12 mouse cellular contexts compared by ENCODE assay signal in genomic region chr13:69896536-69896935, GRCm38 (mm10).
DNase-seq lines count a peak whose midpoint lies in the region; ATAC-seq and TF ChIP-seq lines count a peak whose summit lies in the region.
"Had no signal": no experiment of that assay in that cellular context is flagged by ENCODE, and none has a peak within 500 bp of the region (broad histone marks: within the 10 kb centered on the region; RNA-seq: fewer than 3 reads in every experiment).

No protein-coding gene starts in this region.

- DNase-seq in adrenal gland, postnatal 10 days: peak; percentile 58
- no peak for DNase-seq in adrenal gland, postnatal 4 days (ENCODE audit: low spot score in 2 of 2)
- peak; percentile 65 for DNase-seq in kidney, postnatal 10 days
- peak; percentile 39 for DNase-seq in ES-CJ7 (ENCODE audit: low read depth, low spot score)
- DNase-seq in hindbrain, postnatal 0 days (ENCODE audit: low spot score): peak; percentile 45
- DNase-seq in layer of hippocampus, adult 11-12 months (ENCODE audit: low spot score): no peak
- no peak for DNase-seq in right cerebral cortex, postnatal 25 days
- DNase-seq: cerebellum, adult 9-11 months; heart, postnatal 36 days had no signal

- ATAC-seq in kidney, embryonic 15.5 days (replicated peaks; ENCODE audit: low FRiP score): no peak
- ATAC-seq in hindbrain, postnatal 0 days: no peak

- H3K27ac ChIP-seq in kidney, embryonic 15.5 days: no peak overlapping the region
- no peak overlapping the region for H3K27ac ChIP-seq in hindbrain, postnatal 0 days
- H3K27ac ChIP-seq: lung, embryonic 15.5 days; stomach, embryonic 15.5 days had no signal

- no peaks in the 10 kb centered on the region for H3K4me1 ChIP-seq in kidney, embryonic 15.5 days
- no peaks in the 10 kb centered on the region for H3K4me1 ChIP-seq in hindbrain, postnatal 0 days (ENCODE audit: insufficient read depth, low read length)
- H3K4me1 ChIP-seq: lung, embryonic 15.5 days; stomach, embryonic 15.5 days had no signal

- H3K36me3 ChIP-seq in kidney, embryonic 15.5 days: no peaks in the 10 kb centered on the region
- H3K36me3 ChIP-seq in hindbrain, postnatal 0 days (ENCODE audit: insufficient read depth, low read length): no peaks in the 10 kb centered on the region
- H3K36me3 ChIP-seq: lung, embryonic 15.5 days; stomach, embryonic 15.5 days had no signal

- no peak overlapping the region for H3K4me3 ChIP-seq in kidney, embryonic 15.5 days (replicated peaks)
- H3K4me3 ChIP-seq in hindbrain, postnatal 0 days (ENCODE audit: low read length): no peak overlapping the region
- H3K4me3 ChIP-seq: lung, embryonic 15.5 days; stomach, embryonic 15.5 days had no signal

- TF ChIP-seq CTCF in hindbrain, postnatal 0 days (IDR thresholded peaks at IDR 0.05; ENCODE audit: low read depth): no peak

- H3K9ac ChIP-seq in kidney, embryonic 15.5 days: no peak overlapping the region
- no peak overlapping the region for H3K9ac ChIP-seq in hindbrain, postnatal 0 days (replicated peaks; ENCODE audit: low read length)
- H3K9ac ChIP-seq: lung, embryonic 15.5 days; stomach, embryonic 15.5 days had no signal

- 19% methylated on average over 5 of the region's 5 CpGs for WGBS in kidney, embryonic 15.5 days
- 31% methylated on average over 5 of the region's 5 CpGs for WGBS in hindbrain, postnatal 0 days

- no peaks in the 10 kb centered on the region for H3K9me3 ChIP-seq in kidney, embryonic 15.5 days (replicated peaks)
- H3K9me3 ChIP-seq in hindbrain, postnatal 0 days (ENCODE audit: low read length): no peaks in the 10 kb centered on the region
- H3K9me3 ChIP-seq: lung, embryonic 15.5 days; stomach, embryonic 15.5 days had no signal

- no peak overlapping the region for H3K4me2 ChIP-seq in kidney, embryonic 15.5 days
- H3K4me2 ChIP-seq in hindbrain, postnatal 0 days (ENCODE audit: low read depth, low read length): no peak overlapping the region
- H3K4me2 ChIP-seq: lung, embryonic 15.5 days; stomach, embryonic 15.5 days had no signal

- no peaks in the 10 kb centered on the region for H3K27me3 ChIP-seq in kidney, embryonic 15.5 days
- no peaks in the 10 kb centered on the region for H3K27me3 ChIP-seq in hindbrain, postnatal 0 days (ENCODE audit: insufficient read depth, low read length)
- H3K27me3 ChIP-seq: lung, embryonic 15.5 days; stomach, embryonic 15.5 days had no signal

Comparison
In these comparisons a context has a peak if more than half of its experiments do, and no peak if none do; other contexts are left out.
1. DNase-seq: peak in adrenal gland, postnatal 10 days (single experiment), kidney, postnatal 10 days (single experiment), ES-CJ7 (single experiment) and hindbrain, postnatal 0 days (single experiment); none in adrenal gland, postnatal 4 days (0 of 2), layer of hippocampus, adult 11-12 months (single experiment) and right cerebral cortex, postnatal 25 days (single experiment).